Mouse (Mus musculus) heart, postnatal 0 days (tissue): Measurements from ENCODE around the gene Zmym3.

Experiments
- CTCF ChIP-seq: IDR thresholded peaks from 2 replicates; pipeline ENCODE4 v1.5.1; 2016; ENCODE audit warnings: antibody characterized with exemption, control low read depth, low read depth
- EP300 ChIP-seq: IDR thresholded peaks from 2 replicates; pipeline ENCODE4 v1.6.1; 2016; ENCODE audit warnings: antibody characterized with exemption, low read depth

DNA sequence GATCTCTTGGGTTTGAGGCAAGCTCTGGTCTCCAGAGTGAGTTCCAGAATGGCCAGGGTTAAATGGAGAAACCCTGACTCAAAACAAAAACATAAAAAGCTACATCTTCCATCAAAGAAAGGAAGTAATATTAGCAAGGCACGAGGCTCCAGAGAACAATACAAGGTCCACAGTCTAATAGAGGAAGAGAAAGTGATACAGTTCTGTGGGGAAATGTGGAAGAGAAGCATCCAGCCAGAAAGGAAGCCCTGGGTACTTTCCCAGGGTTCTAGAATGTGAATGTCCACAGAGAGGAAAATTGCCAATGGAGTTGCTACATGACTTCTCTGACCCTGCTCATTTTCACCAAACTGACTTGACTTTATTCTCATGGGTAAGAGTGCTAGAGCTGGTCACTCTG lies 30.5 kb upstream of the Zmym3 start:
- TF ChIP-seq CTCF (no peak), EP300 (no peak)
